Mouse (Mus musculus) lung, adult 18-20 months (tissue): ENCODE measurements around the gene Efcab1.
"Not testable (repeated sequence)": the region's sequence is repeated elsewhere in the genome, so short reads cannot be mapped to it uniquely, and the experiment has no call there.

Experiments used
- DNase-seq, 2 experiments: peaks; one replicate each; pipeline ENCODE4 v3.0.0; 2022; ENCODE audit warnings: mixed read lengths in 2 of 2

Gene Efcab1

DNA sequence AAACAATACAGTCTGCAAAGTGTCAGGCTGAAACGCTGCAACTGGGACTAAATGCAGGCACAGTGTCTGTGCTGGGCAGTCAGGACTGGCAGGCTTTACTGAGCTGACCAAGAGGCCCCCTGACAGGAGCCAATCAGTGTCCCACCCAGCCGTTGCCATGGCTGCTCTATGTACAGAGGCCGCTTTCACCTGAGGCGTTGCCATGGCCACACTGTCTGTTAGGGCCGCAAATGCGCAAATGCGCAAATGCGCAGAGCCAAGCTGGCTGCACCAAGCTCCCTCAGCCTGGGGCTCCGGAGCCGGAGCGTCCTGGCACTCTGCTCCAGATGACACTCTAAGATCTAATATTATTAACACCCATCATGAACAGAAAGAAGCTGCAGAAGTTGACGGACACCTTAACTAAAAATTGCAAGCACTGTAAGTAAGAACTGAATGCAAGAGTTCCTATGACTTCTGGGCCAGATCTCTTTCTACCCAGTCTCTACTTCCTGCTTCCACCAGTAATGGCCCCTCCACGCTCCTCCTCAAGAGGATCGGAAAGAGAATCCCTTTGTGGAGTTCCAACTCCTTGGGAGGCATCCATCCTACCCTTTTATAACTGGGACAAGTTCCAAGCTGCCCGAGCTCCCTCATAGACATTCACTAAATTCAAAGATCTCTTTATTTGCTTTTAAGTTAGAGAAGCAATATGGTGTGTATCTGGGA lies at the start of gene Efcab1:
TSS of gene Efcab1 (plus strand) at position 214 of the 708 bp plus-strand sequence.
- peak; percentile 29 to 64 for DNase-seq

DNA sequence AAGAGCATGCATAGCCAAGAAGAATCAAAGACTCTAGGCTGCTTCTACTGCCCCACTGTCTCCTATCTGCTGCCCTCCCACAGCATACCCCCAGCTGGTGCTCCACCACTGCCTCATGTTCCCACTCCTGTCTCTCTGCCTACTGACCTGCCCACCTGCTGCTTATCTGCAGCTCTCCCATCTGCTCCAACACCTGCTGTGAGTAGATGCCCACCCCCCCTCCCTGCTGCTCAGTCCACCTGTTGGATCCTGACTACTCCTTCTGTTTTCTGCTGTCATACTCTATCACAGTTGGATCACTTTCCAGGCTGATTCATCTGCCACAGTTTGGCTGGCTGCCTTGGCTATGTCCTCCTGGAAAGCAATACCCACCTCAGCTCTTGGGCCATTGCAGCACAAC lies 47.0 kb upstream of the Efcab1 start:
- DNase-seq = no peak

DNA sequence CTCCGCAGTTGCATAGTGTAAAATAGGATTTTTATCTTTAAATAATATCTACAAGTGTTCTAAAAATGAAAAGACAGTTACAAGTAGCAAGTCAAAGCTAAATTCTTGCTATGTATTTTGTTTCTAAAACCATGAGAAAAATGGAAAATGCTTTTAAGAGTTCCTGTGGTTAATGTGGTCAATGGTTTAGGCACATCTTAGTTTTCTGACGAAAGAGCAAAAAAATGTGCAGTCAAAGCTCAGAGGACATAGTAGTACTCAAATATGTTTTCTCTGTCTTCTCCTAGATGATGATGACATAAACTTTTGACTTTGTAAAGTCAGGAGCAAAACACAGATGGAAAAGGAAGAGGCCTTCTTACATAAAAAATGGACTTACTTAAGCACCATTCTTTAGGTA lies 21.5 kb upstream of the Efcab1 start:
- no peak for DNase-seq

DNA sequence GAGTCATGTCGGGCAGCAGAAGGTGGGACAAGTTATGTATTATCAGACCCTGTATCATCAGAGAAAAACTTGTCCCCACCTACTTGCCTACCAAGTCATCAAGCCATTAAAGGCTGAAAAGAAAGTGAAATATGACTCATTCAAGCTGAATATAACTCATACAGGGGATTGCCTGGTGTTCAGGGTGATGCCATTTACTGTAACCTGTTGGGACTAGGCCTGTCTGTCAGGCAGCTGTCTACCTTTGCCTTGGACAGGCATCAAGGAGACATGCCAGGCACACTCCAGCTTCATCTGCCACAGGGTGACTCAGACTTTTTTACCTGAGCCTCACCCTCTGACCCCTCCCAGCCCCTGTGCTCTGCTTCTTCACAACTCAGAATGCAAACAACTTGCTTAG lies 21.0 kb upstream of the Efcab1 start:
- DNase-seq = no peak

DNA sequence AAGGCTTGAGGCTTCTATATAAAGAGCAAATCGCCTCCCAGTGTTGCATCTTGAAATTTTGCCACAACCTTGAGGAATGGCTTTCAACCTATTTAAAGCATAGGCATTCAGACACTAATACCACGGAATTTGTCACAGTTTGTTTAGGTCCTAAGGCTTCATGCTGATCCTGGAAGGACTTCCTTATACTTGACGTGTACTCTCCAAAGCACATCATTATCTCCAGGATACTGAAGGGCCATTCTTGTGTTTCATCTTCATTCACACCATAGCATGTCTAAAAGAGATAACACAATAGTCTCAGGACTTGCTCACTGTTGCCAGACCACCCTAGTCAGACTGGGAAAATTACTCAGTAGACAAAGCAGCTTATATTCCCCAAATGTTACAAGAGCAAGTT lies 13.9 kb upstream of the Efcab1 start:
- no peak for DNase-seq

DNA sequence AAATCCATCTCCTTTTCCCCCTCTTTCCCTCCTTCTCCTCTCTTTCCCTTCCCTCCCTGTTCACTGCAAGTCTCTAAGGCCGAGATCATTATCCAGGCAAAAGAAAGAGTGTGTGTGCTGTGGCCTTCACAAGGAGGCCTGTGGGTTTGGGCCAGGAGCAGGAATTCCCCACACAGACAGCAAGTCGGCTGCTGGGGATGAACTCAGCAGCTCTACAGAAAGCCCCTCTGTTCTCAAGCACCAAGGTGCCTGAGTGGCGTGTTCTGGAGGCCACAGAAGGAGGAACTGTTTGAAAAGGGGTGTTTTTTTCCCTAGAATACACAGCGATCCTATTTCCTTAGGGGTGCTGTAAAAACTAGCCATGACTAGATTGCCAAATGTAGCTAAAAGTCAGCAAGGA lies 12.5 kb upstream of the Efcab1 start:
- DNase-seq = no peak

DNA sequence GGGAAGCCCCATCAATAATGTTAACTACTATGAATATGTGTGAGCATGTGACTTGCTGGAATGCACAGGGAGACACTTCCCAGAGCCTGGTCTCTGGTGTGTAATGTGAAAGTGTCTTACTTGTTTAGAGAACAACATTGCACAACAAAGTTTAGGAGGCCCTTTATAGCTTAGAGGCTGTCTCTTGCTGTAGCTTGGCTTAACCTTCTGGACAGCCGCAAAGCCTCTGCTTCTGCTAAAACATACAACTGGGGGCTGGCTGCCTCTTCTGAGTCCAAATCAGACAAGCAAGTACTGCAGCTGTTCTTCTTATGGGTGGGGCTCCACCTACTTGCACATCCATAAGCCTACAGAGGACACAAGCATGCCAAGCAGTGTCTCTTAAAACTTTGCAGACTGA lies 11.7 kb upstream of the Efcab1 start:
- DNase-seq = no peak

DNA sequence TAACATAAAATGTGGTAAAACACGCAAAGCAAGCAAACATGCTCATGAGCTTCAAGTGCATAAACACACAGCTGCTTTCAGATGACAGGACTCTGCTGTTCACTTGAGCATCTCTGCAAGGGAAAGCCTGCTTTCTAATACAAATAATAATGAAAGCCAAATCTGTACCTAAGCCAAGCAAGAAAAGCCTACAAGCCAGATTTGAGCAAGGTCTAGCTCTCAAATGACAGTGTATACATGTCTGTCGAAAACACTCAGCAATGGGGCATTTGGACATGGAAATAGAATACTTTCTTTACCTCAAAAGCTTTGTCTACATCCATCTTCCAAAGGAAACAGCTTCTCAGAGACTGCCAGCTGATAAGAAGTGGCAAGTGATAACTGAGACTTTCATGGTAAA lies 10.9 kb upstream of the Efcab1 start:
- DNase-seq = no peak

DNA sequence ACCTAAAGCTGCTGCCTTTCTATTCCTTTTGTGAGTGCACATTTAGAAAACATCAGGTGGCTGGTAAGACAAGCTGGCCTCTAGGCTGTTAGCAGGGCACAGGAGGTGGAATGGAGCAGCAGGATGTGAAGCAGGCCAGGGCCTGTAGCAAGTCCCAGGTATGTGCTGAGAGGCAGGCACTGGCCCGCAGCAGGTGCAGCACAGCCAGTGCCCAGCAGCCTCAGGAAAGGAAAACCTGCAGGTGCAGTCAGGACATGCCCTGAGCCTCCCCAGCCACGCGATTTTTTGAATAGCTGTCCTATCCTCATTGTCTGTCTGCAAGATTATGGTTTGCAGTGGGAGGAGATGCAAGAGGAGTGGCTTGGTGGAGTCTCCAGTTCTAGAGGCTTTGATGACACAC lies 24.3 kb downstream of the Efcab1 start:
- not testable (repeated sequence) for DNase-seq

DNA sequence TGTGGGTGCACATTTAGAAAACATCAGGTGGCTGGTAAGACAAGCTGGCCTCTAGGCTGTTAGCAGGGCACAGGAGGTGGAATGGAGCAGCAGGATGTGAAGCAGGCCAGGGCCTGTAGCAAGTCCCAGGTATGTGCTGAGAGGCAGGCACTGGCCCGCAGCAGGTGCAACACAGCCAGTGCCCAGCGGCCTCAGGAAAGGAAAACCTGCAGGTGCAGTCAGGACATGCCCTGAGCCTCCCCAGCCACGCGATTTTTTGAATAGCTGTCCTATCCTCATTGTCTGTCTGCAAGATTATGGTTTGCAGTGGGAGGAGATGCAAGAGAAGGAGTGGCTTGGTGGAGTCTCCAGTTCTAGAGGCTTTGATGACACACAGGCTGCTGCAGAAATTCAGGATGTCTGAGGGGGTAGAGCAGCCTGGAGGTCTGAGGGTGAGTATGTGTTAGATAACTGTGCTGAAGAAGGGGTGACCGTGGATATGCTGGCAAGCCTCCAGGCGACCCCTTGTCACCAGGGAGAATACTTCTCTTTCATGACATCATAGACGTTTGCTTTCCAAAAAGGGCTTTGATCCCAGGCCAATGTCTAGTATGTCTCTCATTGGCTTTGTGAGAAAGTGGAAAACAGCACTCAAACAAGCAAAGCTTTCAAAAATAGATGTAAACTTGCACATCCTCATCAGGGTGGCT lies 30.2 kb downstream of the Efcab1 start:
- peak; percentile 5 to 15 for DNase-seq

DNA sequence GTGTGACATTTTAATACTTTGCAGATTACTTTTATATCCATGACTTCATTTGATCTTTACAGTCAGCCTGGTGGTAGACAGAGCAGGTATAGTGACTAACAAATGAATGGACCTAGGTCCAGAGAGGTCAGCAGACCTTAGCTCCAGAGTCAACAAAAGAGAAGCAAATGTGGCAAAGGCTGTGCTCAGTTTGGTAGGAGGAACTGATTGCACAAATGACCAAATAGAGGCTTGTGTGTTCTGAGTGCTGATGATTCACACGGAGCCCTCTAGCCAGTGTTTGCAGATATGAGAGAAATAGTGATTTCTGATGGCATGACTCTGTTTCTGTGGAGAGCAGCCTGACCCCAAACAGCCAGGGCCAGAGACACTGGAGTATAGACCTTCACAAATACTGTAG lies 33.1 kb downstream of the Efcab1 start:
- DNase-seq = peak in 1 of 2 experiments; percentile 3

DNA sequence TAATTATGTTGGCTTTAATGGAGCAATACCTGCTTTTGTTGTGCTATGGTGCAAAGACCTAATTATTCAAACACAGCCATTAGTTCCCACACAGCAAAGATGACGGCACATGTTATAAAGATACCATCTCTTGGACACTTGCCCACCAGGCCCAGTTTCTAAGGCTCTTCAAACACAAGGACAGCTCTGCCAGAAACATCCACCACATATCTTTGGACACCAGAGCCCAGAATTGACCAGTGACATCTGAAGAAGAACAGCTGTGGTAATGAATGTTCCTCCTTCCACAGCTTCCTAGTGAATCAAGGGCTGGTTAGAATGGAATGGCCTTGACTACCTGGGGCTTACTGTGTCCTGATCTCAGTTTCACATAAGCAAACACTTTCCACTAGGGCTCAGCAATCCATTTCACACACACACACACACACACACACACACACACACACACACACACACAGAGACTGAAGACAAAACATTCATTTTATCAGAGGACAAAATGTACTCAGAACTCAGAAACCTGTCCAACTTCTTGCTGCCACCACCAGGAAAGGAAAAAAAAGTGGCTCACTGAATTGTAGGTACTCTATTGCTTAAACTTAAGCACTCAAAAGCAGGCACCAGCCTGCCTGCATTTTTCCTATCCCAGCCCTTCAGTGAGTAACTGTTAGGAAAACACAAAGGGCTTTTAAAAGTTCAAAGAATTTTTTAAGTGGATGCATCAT lies 33.7 kb downstream of the Efcab1 start:
- DNase-seq = peak; percentile 4 to 32

DNA sequence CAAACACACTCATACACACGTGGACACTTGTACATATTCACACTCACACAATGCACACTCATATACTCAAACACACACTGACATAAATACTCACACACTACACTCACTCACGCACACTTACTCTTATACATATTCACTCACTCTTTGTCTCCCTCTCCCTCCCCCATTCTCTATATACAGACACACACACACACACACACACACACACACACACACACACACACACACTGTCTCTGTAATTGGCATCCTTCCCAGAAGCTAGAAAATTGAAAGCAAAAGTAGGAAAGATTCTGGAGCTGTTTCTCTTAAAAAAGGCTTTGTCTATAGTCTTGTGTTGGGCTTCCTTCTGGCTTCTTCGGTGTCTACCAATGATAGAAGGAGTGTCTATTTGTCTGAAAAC lies 34.5 kb downstream of the Efcab1 start:
- DNase-seq = no peak

DNA sequence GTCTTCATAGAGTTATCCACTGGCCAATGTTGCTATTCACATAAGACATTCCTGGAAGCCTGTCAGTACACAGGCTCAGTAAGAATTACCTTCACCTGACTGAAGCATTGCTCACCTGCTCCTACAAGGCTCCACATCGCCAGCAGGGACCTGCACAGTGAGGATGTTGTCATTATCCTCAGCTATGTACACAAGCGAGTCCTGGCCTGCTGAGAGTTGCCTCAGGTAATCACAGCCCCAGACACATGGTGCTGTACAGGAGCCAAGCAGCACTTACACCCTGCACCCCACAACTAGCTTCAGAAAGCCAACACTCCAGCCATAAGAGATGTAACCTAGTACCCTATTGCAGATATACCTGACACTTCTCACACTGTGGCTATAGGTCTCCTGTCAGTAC lies 37.1 kb downstream of the Efcab1 start:
- no peak for DNase-seq

DNA sequence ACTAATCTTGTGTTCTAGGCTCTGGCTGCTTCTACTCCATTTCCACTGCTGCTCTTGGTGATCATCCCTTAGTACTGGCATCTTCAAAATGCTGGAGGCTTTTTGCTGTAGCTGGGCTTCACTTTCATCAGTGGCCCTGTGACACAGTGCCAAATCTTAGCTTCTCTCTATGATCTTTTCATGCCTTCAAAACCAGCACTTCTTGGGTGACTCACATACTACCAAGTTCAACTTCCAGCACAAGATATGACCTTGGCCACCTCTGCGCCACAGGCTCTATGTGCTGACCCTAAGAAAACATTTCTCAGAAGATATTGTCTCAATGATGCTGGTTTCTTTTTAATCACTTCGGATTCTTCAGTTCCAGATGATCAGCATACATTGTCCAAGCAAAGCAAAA lies 41.2 kb downstream of the Efcab1 start:
- DNase-seq = not testable (repeated sequence)

DNA sequence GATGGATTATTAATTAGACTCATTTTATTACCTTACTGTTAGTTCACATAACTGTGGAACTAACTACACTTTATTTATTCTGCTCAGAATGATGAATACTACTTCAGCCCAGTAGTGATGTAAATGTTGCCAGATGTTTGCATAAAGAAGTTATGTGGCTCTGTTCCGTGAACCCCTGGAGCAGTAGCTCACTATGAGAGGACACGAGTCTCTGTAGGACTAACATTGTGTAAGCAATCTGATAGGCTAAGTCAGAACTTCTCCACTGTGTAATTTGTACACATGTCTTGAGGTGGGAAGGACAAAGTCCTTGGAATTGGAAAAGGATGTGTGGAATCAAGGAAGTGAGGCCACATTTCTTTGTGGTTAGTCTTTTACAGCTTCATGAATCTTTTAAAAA lies 45.5 kb downstream of the Efcab1 start:
- DNase-seq = no peak

DNA sequence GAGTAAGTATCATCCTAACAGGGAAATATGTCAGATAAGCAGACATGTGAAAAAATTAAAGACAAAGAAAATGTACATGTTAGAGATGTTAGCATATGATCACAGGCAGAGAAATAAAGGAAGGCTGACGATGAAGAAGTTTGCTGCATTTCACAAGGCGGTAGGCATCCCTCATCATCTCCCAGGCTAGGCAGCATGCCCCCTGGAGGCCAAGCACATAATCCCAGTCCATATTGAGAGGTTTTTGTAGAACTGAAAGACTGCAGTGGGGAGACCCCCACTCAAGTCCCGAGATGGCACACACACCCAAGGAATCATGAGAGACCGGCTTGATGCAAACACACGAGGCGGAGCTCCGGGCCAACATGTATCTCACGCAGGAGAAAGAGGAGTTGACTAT lies 53.3 kb downstream of the Efcab1 start:
- no peak for DNase-seq

DNA sequence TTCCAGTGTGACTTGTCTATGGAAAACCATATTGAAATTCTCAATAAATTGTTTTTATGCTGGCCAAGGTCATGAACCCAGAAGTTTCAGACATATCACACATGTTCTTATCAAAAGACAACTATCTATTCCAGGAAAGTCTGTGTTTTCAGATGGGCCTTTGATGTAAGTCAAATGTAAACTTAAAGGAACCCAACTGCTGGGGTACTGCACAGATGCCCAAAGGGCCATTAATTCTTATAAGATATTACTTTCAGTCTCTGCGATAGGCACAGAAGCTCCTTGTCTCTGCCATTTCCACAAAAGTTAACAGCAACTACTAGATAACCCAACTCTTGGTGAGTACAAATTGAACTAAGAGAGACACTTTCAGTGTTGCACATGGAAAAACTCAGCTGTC lies 67.3 kb downstream of the Efcab1 start:
- DNase-seq = no peak

DNA sequence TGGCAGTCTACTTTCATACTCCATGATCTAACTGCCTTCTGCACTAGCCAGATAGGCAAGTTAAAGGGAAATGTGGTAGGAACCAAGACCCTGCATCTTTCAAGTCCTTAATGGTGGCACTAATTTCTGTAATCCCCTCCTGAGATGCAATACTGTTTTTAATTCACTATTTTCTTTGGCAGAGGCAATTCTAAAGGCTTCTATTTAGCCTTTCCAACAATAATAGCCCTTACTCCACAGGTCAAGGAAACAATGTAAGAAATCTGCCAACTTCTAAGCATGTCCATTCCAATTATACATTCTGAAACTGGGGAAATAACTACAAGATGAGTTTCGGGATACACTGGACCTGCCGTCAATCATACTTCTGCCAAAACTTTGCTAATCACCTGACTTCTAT lies 72.8 kb downstream of the Efcab1 start:
- no peak for DNase-seq

DNA sequence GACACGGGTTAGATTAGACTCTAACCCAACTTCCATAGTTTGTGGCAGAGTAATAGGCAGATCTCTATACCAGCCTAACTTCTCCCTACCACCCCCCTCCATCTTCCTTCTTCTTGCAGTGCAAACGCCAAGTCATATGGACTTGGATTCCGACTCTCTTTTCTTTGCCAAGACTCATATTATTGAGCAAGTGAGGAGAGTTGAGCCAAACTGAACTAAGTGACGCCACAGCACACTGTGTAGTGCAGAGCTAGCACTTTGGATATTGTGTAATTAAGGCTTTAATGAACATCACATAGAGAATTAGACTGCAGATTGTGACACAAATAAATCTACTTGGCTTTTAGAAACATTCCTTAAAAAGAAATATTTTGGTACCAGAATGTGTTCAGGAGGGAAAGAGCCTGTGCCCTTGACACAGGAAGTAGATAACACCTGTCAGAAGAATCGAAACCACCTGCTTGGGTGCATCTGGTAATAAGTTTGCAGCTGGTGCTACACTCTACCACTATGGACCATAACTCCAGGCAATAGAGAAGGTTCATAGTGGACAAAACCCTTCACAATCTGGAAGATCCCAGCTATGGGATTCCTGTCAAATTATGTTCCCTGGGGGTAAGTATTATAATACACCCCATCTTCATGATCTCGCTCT lies 83.3 kb downstream of the Efcab1 start:
- DNase-seq = peak in 1 of 2 experiments; percentile 13

DNA sequence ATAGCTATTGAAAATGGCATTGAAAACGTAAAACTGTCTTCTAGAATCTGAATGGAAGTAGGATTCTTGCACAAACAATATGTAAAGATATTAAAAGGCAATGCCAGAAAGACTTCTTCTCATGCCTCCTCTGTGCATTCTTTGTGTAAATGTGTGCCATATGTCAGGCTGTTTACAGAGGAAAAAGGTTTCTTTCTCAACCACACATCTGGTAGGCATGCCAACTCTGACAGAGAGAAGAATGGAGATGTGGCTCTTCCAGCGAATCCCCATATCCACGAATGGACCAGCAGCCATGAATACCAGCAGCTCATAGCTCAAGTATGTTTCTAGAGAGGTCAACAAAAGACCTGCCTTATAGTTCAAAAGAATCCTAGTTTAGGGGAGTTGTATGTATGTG lies 84.6 kb downstream of the Efcab1 start:
- DNase-seq = no peak

DNA sequence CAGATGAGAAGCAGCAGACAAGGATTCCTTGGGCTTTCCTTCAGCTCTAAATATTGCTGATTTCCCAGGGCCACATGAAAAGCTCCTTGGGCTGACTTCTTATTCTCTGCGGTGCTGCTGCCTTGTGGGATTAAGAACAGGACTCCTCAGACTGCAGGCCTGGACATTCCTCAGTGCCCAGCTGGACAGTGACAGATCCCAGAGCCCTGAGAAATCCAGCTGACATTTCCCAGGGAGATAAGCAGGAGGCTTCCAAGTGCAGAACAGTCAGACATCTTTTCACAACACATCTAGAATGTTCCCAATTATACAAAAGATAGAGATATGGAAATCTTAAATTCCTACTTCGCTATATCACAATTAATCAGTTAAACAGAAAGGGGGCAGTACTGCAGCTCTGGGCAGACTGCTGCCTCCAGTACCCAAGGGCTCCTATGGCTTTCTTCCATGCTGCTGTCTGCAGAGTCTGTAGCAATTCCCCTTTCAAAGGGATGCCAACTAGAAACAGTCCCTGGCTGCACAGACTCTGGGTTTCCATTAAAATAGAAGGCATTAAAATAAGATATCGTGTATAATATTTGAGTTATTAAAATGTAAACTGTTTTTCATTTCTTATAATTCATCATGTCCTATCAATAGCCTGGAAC lies 86.2 kb downstream of the Efcab1 start:
- DNase-seq = no peak

DNA sequence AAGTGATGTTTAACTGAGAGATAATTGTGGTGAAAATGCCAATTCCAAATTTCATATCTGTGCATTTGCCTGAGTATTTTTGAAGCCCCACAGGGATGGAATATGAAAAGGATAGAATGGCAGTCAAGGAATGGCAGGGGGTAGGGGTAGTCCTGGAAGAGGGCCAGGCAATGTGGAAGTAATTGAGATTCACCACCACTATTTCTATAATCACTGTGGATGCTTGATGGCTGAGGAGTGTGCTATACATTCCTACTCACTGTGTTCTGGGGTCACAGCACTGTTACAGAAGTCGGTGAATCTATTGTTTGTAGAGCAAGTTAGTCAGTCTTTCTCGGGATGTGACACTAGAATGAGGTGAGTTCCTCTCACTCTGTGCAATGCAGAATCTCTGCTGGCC lies 108.3 kb downstream of the Efcab1 start:
- DNase-seq = no peak
